Mouse (Mus musculus): ENCODE data around the gene Dnah3. TPM values are rescaled to one million over a fixed set of nuclear protein-coding genes. Genes with fewer than 3 reads are reported as not detected.

The Dnah3 gene
- polyA plus RNA-seq, 1 experiment = 0.85 TPM

- DNase-seq (ENCODE audit: low read depth) = no peak
Measured at GRCm38 (mm10) chr7:119875776-119876440, 219.2 kb downstream of the Dnah3 start.

GRCm38 (mm10) chr7:119873050-119873449 lies 222.0 kb downstream of the Dnah3 start:
- DNase-seq (ENCODE audit: low read depth) = no peak

Other genes starting within 250 kb of the Dnah3 start
- gene Lyrm1, start 199.4 kb downstream of the Dnah3 start, polyA plus RNA-seq (2012; rRNA removed) = 3.0 and 3.2 TPM in 2 replicates
- 8.4 and 9.4 TPM in 2 replicates for gene Dcun1d3, start 199.0 kb downstream of the Dnah3 start, polyA plus RNA-seq (2012; rRNA removed)
- 62.7 and 64.9 TPM in 2 replicates for gene Tmem159, start 7.1 kb upstream of the Dnah3 start, polyA plus RNA-seq (2012; rRNA removed)
- gene Zp2, start 50.0 kb upstream of the Dnah3 start, polyA plus RNA-seq (2012; rRNA removed) = not detected in 2 replicates
- 0.50 and 0.89 TPM in 2 replicates for gene Anks4b, start 78.6 kb upstream of the Dnah3 start, polyA plus RNA-seq (2012; rRNA removed)
- gene Crym, start 106.8 kb upstream of the Dnah3 start, polyA plus RNA-seq (2012; rRNA removed) = 1.4 and 1.6 TPM in 2 replicates
- 0.14 TPM in 1 of 2 replicates, not detected in the other for gene Abca14, start 108.7 kb upstream of the Dnah3 start, polyA plus RNA-seq (2012; rRNA removed)
- gene Abca15, start 233.4 kb upstream of the Dnah3 start, polyA plus RNA-seq (2012; rRNA removed) = 0.04 TPM in 1 of 2 replicates, not detected in the other